Mouse (Mus musculus): Measurements from ENCODE around the gene 1700129C05Rik. TPM values are rescaled to one million over a fixed set of nuclear protein-coding genes. Genes with fewer than 3 reads are reported as not detected.

1700129C05Rik gene
- polyA plus RNA-seq, 1 experiment from 2014 or later: not detected

Other genes starting within 250 kb of the 1700129C05Rik start
- not detected in 2 replicates for gene Gm5142, start 35.9 kb upstream of the 1700129C05Rik start, polyA plus RNA-seq (2016; fragmentation: Nextera tagmentation; extraction: Ambion mirVana)
- 114 and 122 TPM in 2 replicates for gene Rcbtb1, start 58.3 kb upstream of the 1700129C05Rik start, polyA plus RNA-seq (2016; fragmentation: Nextera tagmentation; extraction: Ambion mirVana)
- gene Gm6904, start 117.3 kb upstream of the 1700129C05Rik start, polyA plus RNA-seq (2016; fragmentation: Nextera tagmentation; extraction: Ambion mirVana): not detected in 2 replicates
- gene Phf11a, start 154.6 kb upstream of the 1700129C05Rik start, polyA plus RNA-seq (2016; fragmentation: Nextera tagmentation; extraction: Ambion mirVana): not detected in 2 replicates
- gene Phf11b, start 198.5 kb upstream of the 1700129C05Rik start, polyA plus RNA-seq (2016; fragmentation: Nextera tagmentation; extraction: Ambion mirVana): 0.27 TPM in 1 of 2 replicates, not detected in the other
- gene Phf11d, start 222.6 kb upstream of the 1700129C05Rik start, polyA plus RNA-seq (2016; fragmentation: Nextera tagmentation; extraction: Ambion mirVana): 0.25 and 0.30 TPM in 2 replicates

Measured in midbrain, embryonic 10.5 days (tissue).